Mouse (Mus musculus) spleen, adult 2 months (tissue): ENCODE data around the gene Tmem53. TPM values are rescaled to one million over a fixed set of nuclear protein-coding genes. Genes with fewer than 3 reads are reported as not detected.
"Not testable (repeated sequence)": the region's sequence is repeated elsewhere in the genome, so short reads cannot be mapped to it uniquely, and the experiment has no call there.

Experiments
- DNase-seq, 2 experiments: peaks; one replicate each; pipeline versions ENCODE4 v3.0.0 to v3.0.0-alpha.2; 2012 to 2021; ENCODE audit warnings: low spot score in 2 of 2, low read depth in 1 of 2
- H3K27ac ChIP-seq: fragments of 200-500 bp; 2 replicates; pipeline ENCODE4 v1.5.1; 2012; ENCODE audit warnings: low read length, inconsistent platforms; ENCODE audit not compliant: insufficient read depth
- H3K27me3 ChIP-seq: fragments of 200-500 bp; 2 replicates; pipeline ENCODE4 v1.6.1; 2012; ENCODE audit warnings: mild to moderate bottlenecking, moderate library complexity, low read length, inconsistent platforms; ENCODE audit not compliant: control insufficient read depth, insufficient read depth
- H3K36me3 ChIP-seq: fragments of 200-500 bp; 2 replicates; pipeline ENCODE4 v1.6.1; 2012; ENCODE audit warnings: mild to moderate bottlenecking, low read length, inconsistent platforms; ENCODE audit not compliant: control insufficient read depth, insufficient read depth
- H3K4me1 ChIP-seq: fragments of 200-500 bp; 2 replicates; pipeline ENCODE4 v1.6.1; 2011; ENCODE audit warnings: inconsistent platforms; ENCODE audit not compliant: control insufficient read depth, insufficient read depth, insufficient read length
- H3K4me3 ChIP-seq: fragments of 200-500 bp; 2 replicates; pipeline ENCODE4 v1.5.1; 2011; ENCODE audit warnings: mild to moderate bottlenecking, inconsistent platforms; ENCODE audit not compliant: insufficient read depth, insufficient read length; ENCODE audit errors: extremely low read depth
- CTCF ChIP-seq: fragments of 200-500 bp; IDR thresholded peaks from 2 replicates; pipeline ENCODE4 v1.5.1; 2011; ENCODE audit warnings: mild to moderate bottlenecking, inconsistent platforms; ENCODE audit not compliant: insufficient read depth, insufficient read length, insufficient replicate concordance; ENCODE audit errors: extremely low read depth
- POLR2A ChIP-seq: fragments of 200-500 bp; IDR thresholded peaks from 2 replicates; pipeline ENCODE4 v1.6.1; 2011; ENCODE audit warnings: low read depth, low read length, inconsistent platforms
- WGBS: fragments of 180-500 bp; shearing (Covaris S2); methylation state at CpG from one replicate; pipeline ENCODE4 v1.1.7; 2018; 5-methylcytosine and 5-hydroxymethylcytosine counted together
- polyA plus RNA-seq: library from polyadenylated mRNA; depleted of rRNA; stranded (reverse); fragments of >200 nt; gene quantifications from 2 replicates; pipeline ENCODE4 v1.2.3, GENCODE M21; 2012

The Tmem53 gene
- polyA plus RNA-seq, 1 experiment, result 2.4 TPM

GRCm38 (mm10) chr4:117240867-117241266 is 10.9 kb upstream of the Tmem53 start:
- Histone ChIP-seq H3K27ac (no peak overlapping the region), H3K4me1 (no peaks in the 10 kb centered on the region), H3K36me3 (no peaks in the 10 kb centered on the region), H3K27me3 (no peaks in the 10 kb centered on the region), H3K4me3 (no peak overlapping the region)
- TF ChIP-seq CTCF, result no peak
- no peak for TF ChIP-seq POLR2A
- 86% methylated on average over 6 of the region's 6 CpGs for WGBS
- DNase-seq, result no peak

- DNase-seq, result no peak
- no peaks in the 10 kb centered on the region for H3K36me3 ChIP-seq
- H3K27ac ChIP-seq, result no peak overlapping the region
- H3K4me3 ChIP-seq, result no peak overlapping the region
- TF ChIP-seq CTCF, result no peak
- no peak for TF ChIP-seq POLR2A
- peaks cover 2% of the 10 kb centered on the region; the same call in 1 of the 2 replicates for H3K4me1 ChIP-seq
- 100% methylated on average over 1 of the region's 1 CpGs for WGBS
- no peaks in the 10 kb centered on the region for H3K27me3 ChIP-seq
Measured at GRCm38 (mm10) chr4:117250982-117251381, 769 bp upstream of the Tmem53 start.

- Histone ChIP-seq H3K4me3 (peak overlapping the region; percentile 88; the same call in 1 of the 2 replicates), H3K27me3 (no peaks in the 10 kb centered on the region), H3K36me3 (no peaks in the 10 kb centered on the region), H3K4me1 (peaks cover 2% of the 10 kb centered on the region; the same call in 1 of the 2 replicates), H3K27ac (no peak overlapping the region)
- 74% methylated on average over 5 of the region's 5 CpGs for WGBS
- no peak for DNase-seq
- TF ChIP-seq POLR2A (no peak), CTCF (no peak)
Measured at GRCm38 (mm10) chr4:117252351-117252750, 600 bp downstream of the Tmem53 start.

GRCm38 (mm10) chr4:117252755-117253154 is 1.0 kb downstream of the Tmem53 start:
- H3K4me3 ChIP-seq, result no peak overlapping the region
- no peak for DNase-seq
- 90% methylated on average over 5 of the region's 5 CpGs for WGBS
- no peaks in the 10 kb centered on the region for H3K27me3 ChIP-seq
- TF ChIP-seq CTCF (no peak), POLR2A (no peak)
- H3K27ac ChIP-seq, result no peak overlapping the region
- H3K4me1 ChIP-seq, result peaks cover 2% of the 10 kb centered on the region; the same call in 1 of the 2 replicates
- H3K36me3 ChIP-seq, result no peaks in the 10 kb centered on the region

GRCm38 (mm10) chr4:117253218-117254016 is 1.7 kb downstream of the Tmem53 start:
- no peak for DNase-seq
- no peak overlapping the region for H3K4me3 ChIP-seq
- peaks cover 2% of the 10 kb centered on the region; the same call in 1 of the 2 replicates for H3K4me1 ChIP-seq
- H3K27ac ChIP-seq, result no peak overlapping the region
- no peak for TF ChIP-seq POLR2A
- no peaks in the 10 kb centered on the region for H3K27me3 ChIP-seq
- 36% methylated on average over 12 of the region's 12 CpGs for WGBS
- no peaks in the 10 kb centered on the region for H3K36me3 ChIP-seq

- Histone ChIP-seq H3K27ac (no peak overlapping the region), H3K4me1 (peaks cover 2% of the 10 kb centered on the region; the same call in 1 of the 2 replicates), H3K36me3 (no peaks in the 10 kb centered on the region), H3K27me3 (no peaks in the 10 kb centered on the region), H3K4me3 (no peak overlapping the region)
- 10% methylated on average over 5 of the region's 5 CpGs for WGBS
- TF ChIP-seq POLR2A (no peak), CTCF (no peak)
- no peak for DNase-seq
Measured at GRCm38 (mm10) chr4:117254017-117254627, 2.4 kb downstream of the Tmem53 start.

- no peaks in the 10 kb centered on the region for H3K27me3 ChIP-seq
- DNase-seq, result no peak
- H3K36me3 ChIP-seq, result no peaks in the 10 kb centered on the region
- H3K4me1 ChIP-seq, result peaks cover 2% of the 10 kb centered on the region; the same call in 1 of the 2 replicates
- no peak overlapping the region for H3K27ac ChIP-seq
- TF ChIP-seq POLR2A, result no peak
- TF ChIP-seq CTCF, result no peak
- no peak overlapping the region for H3K4me3 ChIP-seq
- 30% methylated on average over 6 of the region's 6 CpGs for WGBS
Measured at GRCm38 (mm10) chr4:117254672-117255071, 2.9 kb downstream of the Tmem53 start.

- not testable (repeated sequence) for H3K36me3 ChIP-seq, H3K4me3 ChIP-seq, H3K27me3 ChIP-seq, H3K27ac ChIP-seq, DNase-seq, H3K4me1 ChIP-seq
- WGBS, result 86% methylated on average over 6 of the region's 6 CpGs
Measured at GRCm38 (mm10) chr4:117259909-117260308, 8.2 kb downstream of the Tmem53 start.
